Mouse (Mus musculus): ENCODE measurements around the gene Smim22.

Smim22 gene

DNA sequence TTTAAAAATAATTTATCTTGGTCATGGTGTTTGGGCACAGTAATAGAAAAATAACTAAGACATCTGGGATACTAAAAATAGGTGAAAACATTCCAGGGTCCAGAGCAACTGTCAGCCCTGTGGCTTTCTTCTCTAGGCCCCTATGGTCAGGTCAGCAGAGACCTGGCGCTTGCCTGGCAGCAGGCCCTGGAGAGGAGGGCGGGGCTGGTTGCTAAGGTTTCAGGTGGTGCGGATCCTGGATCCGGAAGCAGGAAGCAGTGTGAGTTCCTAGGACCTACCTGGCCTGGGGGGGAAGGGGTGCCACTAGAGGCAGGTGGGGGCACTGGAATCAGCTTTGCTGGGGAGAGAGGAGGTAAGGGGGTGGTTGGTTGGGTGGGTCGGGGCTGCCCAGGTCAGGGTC, at the start of gene Smim22:
Gene Smim22, plus strand, starts transcription at position 222 of the 400 bp plus-strand sequence.
- peak; percentile 14 for DNase-seq (ENCODE audit: extremely low spot score)

DNA sequence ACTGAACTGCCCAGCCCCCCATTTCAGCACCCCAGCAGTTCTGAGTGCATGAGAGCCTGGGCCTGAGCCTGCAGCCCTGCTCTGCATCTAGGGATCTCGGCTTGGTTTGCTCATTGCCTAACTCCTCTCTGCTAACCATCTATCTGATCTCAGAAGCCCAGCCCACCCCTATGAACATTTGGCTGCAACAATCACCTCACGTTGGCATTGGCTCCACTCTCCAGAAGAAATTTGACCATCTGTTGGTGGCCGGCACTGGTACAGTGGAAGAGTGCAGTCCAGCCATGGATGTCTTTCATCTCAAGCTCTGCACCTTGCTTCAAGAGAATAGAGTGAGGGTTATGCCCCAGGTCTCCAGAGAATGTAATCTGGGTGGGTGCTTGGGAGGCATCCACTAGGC, 49.6 kb upstream of the Smim22 start:
- DNase-seq (ENCODE audit: extremely low spot score) = no peak

DNA sequence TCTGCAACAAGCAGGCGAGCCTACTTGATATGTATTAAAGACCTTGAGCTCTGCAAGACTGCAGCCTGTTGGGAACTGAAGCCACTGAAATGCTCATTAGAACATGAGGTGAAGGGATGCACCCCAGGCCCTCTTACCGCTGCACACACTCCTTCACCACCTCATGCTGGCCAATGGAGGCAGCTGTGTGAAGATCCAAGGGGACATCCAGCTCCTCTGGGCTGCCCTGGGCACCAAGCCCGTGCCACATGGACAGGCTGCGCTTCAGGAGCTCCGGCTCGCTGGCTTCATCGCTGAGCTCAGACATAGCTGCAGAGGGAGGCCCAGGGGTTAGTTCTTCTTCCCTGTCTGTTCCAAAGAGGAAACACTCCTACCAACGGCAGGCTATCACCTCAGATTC, 46.8 kb upstream of the Smim22 start:
- DNase-seq (ENCODE audit: extremely low spot score) = no peak

DNA sequence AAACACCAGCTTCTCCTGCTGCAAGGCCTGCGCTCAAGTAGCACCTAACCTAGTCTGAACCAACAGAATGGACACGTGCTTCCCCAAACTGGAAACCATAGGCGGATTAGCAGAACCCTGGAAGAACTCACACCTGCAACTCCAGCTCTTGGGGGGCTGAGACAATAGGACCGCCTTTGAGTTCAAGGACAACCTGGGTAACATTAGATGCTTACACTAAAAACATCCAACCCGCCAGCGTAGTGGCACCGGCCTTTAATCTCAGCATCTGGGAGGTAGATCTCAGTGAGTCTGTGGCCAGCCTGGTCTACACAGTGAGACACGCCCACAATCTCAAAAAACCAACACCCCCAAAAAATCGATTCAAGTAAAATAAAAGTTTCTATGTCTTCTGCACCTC, 43.7 kb upstream of the Smim22 start:
- DNase-seq (ENCODE audit: extremely low spot score) = no peak

DNA sequence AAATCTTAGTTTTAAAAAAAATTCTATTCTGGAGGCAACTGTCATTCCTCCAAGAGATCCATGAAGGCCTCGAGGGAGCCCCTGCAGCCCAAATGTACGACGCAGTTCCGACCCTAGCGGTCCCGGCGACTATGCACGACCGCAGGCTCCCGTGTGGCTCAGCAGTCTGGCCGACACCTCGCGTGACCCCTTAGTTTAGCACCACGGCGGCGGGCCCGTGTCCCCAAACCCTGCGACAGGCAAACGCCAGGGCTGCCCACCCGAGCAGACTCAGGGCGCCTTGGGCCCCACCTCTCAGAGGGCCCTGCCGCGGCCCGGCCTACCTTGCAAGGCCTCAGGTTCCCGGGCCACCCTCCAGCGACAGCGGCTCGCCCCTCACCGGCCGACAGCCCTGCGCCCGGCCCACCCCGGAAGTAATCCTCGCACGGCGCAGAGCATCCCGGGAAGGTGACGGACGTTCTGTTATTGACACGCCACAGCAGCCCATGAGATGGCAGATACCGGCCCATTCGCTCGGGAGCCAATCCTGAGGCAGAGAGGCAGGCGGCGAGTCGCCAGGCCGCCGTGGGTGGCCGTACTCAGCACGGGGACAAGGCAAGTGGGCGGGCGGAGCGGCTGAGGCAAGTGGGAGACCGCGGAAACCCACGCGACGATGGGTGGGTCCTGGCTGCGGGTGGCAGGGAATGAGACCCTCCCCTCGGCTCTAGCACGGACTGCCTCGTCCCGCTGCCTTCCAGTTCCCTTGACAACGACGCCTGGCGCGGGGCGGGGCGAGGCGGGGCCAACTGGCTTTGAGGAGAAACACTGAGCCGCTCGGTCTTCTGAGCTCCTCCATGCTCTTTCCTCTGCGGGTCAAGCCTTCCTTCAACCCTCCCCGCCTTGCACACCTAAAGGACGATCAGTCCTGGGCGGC, 43.0 kb upstream of the Smim22 start, which contains the start of gene Anks3:
Gene Anks3, minus strand, starts transcription at position 409 of the 913 bp plus-strand sequence.
- DNase-seq (ENCODE audit: extremely low spot score) = peak; percentile 94

DNA sequence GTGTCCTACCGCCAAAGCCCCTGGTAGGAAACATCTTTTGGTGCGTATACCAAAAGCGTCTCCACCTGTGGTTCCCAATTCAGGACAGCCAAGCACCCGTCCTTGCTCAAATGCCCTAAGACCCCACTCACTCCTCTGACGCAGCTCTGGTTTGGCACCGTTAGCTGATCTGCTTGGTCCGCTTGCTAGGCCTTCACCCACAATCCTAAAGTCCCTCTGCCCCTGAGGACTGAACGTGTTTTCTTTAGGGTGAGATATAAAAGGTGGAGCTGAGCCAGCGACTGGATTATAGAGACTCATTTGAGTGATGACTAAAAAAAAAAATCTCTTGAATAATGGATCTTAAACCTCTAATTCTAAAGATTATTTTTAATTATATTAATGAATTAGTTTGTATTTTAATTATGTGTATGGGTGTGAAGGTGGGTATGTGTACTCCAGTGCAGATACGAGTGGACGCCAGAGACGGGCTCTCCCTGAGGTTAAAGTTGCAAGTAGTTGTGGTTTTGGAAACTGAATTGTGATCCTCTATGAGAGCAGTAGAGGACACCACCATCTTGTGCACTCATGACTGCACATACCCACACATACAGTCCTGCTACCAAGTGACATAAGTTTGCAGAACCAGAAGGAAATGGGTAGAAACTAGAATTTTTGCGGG, 42.2 kb upstream of the Smim22 start:
- DNase-seq (ENCODE audit: extremely low spot score) = no peak

DNA sequence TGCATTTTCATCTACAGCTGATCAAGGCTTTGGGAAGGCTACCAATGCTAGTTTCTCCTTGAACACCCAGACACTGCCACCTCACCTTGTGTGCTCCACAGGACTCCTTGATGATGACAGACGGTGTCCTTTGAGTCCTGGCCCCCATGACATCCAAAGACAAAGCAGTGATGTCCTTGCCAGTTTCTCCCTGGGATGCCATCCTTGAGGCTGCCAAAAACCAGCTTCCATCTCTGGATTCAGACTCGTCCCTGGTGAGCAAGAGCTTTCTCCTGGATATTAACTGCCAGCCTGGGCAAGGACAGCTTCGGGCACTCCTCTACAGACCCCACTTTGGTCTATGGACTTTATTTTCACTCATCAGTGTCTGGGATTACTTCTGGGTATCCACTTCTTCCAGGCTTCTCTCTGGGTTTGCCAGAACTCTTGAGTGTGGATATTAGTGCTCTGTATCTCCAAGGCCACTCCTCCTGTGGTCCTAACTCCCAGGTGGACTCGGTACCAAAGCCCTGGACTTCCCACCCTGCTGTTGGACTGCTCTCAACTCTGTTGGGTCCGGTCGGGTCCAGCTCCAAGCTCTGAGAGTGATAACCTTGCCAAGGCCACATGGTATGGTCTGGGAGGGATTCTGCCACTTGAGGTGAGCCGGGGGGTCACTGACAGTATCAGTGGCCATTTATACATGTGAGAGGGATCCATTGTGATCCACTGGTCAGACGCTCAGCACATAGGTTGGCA, 41.5 kb upstream of the Smim22 start:
- DNase-seq (ENCODE audit: extremely low spot score) = no peak

DNA sequence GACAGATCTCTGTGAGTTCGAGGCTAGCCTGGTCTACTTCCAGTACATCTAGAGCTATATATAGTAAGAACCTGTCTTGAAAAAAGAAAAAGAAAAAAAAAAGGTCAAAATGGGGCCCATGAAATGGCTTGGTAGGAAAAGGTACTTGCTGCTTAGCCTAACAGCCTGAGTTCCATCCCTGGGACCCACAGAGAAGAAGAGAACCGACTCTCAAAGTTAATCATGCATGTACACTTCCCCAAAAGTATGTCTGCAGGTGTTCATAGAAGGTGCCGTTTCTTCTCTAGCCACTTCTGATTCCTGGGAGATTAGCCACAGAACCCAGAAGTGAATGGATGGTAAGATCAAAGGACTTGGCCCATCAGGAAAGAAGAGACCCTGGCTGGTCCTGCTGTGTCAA, 38.7 kb upstream of the Smim22 start:
- no peak for DNase-seq (ENCODE audit: extremely low spot score)

DNA sequence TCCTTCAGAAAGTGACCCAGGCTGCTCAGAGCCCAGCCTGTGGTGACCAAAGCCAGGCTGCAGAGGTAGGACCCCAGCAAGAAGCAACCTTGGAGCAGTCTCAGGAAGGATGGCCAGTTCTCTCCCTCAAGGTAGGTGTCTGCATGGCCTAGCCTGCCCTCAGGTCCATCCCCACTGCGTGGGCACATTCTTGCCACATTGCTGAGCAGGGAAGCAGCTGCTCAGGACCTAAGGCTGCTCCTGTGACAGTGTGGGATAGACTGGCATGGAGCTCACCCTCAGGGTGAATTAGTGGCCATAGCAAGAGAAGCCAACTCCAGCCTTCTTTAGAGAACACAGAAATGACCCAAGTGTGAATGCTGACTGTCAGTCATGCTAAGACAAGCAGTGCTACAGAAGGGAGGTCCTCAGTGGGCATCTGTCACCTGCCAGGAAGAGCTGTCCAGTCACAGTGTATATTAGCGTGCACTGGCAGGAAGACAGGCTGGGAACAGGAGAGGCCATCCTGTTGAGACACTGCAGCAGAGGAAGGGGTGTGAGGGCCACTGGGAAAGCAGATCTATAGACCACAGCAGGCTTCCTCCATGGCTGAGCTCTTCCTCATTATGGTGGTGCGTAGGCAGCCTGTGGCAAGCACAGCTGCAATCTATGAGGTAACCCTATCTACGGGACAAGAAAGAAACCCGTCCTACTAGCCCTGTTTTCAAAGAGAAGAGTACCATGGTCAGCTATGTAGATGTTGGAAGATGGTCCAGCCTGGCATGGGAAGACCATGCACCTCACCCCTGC, 37.8 kb upstream of the Smim22 start:
- DNase-seq (ENCODE audit: extremely low spot score) = no peak

DNA sequence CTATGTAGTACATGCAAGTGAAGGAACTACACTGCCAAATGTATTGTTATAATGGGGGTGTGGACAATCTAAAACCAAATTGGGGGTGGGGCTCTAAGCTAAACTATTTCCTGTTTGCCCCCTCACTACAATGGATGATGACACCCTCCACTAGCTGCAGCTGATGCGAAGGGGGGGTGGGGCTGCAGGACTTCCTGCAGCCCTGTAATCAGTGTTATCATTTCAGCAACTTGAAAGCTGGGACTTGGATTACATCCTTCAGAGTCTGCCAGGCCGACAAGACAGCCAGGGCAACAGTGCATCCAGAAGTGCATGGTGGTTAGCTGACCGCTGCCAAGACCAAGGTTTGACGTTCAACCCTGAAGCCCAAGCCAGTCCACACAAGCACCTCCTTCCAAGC, 35.5 kb upstream of the Smim22 start:
- DNase-seq (ENCODE audit: extremely low spot score) = no peak

DNA sequence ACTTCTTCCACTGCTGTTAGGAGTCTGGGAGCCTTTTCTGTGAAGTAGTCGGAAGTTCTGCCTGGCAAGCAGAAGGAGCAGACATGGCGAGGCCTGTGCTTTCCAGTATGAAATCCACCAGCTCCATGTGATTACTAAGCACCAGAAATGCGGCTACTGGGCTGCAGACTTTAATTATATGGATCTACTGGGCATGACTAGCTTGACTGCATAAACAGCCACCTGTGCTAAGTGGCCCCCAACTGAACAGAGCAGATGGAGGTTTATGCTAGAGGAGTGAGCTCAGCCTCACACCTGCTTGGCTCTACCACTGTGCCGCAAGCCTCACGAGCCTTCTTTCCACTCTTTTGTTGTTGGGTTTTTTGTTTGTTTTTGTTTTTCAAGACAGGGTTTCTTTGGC, 32.6 kb upstream of the Smim22 start:
- DNase-seq (ENCODE audit: extremely low spot score) = no peak

DNA sequence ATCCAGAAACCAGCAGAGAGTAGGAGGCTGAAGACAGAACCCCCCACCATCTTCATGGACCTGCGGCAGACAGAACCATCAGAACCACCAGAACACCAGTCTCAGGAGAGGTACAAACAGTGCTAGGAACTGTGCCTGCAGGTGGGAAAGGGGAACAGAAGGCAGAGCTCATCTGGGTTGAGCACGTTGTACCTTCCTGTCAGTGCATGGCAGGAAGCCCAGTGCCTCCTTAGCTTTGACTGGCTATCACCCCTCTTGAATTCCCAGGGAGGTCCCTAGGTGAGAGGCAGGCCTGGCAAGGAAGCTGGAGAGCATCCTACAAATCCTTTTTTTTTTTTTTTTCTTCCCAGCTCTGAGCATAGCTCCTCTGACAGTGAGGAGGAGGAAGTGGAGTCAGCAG, 30.9 kb upstream of the Smim22 start:
- DNase-seq (ENCODE audit: extremely low spot score) = no peak

DNA sequence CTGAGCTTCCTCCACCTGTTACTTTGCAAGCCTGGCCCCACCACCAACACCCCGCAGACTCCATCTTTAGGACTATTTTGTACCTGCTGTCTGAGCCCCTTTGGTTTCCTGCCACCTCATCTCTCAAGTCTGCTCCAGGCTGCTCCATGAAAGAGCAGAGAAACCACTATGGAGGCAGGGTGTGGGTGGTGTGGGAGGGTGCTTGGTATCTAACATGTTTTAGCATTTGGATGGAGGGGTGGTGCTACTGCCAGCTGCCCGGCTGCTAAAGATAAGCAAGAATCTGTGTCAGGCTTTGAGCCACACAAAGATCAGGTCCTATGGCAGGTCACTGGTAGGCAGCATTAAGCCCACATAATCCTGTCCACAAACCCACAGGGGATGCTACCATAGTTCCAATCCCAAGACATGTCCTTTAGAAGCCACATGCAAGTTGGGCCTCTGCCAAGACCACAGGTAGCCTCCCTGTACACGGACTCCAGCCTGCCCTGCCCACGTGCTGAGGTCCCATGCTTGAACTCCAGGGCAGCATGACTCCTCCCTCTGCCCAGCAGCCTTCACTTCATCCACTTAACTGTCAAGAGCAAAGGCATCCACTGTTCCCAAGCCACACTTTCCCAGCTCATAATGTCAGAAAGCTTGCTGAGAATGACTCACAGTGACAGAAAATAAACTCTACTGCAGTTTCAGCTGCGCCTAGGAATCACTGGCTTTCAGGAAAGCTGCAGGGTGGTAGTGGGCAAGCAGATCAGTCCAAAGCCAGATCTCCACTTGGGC, 28.6 kb upstream of the Smim22 start:
- DNase-seq (ENCODE audit: extremely low spot score) = no peak

DNA sequence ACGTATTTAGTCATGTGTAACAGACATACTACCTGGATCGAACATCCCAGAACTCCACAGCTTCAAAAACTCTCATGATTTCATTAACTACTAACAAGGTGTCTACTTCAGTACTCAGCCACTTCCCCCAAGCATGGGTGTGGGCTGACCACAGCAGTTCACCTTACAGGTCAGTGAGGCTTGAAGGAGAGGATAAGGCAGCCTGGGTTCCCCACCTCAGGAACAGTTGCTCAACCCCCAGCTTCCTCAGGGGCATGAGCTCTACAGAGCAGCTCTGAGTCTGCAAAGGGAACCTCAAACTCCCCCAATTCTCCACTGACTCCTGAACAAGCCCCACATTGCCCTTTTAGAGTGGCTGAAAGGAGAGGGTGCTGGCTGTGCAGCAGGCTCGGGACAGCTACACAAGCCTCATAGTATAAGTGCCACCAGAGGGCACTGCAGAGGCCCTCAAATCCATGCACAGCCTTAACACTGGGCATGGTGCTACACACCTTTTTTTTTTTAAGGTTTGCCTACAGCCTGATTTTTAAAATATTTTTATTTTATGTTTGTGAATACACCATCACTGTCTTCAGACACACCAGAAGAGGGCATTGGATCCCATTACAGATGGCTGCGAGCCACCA, 27.2 kb upstream of the Smim22 start:
- DNase-seq (ENCODE audit: extremely low spot score) = peak; percentile 29

DNA sequence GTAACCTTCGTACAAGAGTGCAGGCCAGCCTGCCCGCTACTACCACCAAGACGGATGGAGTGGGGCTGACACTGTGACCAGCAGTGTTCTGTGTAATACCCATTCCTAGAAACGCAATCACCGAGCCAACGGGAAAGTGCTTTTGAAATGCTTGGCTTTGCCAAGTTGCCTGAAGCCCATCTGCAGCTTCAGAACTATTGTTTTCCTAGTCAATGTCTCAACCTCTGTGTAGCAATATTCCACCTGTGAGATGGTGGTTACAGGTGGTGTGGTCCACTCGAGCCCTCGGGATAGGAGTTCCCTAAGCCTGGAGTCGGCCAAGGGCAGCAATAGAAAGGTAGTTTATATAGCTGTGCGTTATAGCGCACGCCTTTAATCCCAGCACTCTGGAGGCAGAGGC, 22.4 kb upstream of the Smim22 start:
- DNase-seq (ENCODE audit: extremely low spot score) = no peak

DNA sequence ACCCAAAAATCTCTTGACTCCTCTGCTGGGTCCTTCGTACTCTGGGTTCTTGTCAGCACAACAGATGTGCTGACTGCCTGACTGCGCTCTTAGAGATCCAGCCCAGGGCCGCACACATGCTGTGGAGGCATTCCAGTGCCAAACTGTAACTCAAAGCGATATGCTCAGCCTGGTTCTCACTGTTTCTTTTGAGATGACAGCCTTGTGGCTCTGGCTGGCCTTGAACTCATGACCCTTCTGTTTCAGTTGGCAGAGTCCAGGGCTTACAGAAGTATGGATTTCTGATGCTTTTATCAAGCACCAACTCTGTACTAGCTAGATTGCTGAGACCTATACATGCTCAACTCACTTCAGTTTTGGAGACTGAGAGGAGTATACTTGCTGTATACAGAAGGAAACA, 13.8 kb upstream of the Smim22 start:
- DNase-seq (ENCODE audit: extremely low spot score) = no peak

DNA sequence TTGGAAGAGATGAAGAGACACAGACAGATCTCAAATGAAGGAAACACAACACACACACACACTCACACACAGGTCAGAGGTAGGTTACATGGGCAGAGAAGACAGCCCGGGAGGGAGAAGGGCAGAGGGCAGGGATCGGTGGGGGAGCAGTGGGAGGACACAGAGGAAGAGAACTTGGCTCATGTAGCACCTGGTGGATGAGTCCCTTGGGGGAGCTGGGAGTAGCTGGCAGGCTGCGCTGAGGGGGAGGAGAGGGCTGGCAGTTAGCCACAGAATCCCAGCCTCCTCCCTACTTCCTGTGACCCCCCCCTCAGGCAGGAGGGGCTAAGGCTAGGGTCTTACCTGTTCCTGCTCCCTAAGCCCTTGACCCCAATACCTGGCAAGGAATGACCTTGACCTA, 9.5 kb upstream of the Smim22 start, which contains the start of gene Sept12:
Gene Sept12, minus strand, starts transcription at position 300 of the 400 bp plus-strand sequence.
- DNase-seq (ENCODE audit: extremely low spot score) = no peak

DNA sequence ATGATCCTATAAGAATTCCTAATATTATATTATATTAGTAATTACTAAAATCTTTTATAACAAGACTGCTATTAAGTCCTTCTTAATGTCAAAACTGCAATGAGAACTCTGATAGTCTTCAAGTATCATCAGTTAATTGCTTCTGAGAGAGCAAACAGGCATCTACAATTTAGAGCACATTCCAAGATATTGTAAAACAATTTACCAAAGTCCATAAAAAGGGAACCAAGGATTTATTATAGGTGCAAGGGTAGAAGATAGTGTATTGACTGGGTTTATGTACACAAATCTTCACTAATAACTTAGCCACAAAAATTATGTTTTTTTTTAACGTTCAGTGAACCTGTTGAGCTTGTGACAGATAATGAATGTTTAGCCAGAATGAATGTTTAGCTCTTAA, 8.1 kb upstream of the Smim22 start:
- DNase-seq (ENCODE audit: extremely low spot score) = no peak

DNA sequence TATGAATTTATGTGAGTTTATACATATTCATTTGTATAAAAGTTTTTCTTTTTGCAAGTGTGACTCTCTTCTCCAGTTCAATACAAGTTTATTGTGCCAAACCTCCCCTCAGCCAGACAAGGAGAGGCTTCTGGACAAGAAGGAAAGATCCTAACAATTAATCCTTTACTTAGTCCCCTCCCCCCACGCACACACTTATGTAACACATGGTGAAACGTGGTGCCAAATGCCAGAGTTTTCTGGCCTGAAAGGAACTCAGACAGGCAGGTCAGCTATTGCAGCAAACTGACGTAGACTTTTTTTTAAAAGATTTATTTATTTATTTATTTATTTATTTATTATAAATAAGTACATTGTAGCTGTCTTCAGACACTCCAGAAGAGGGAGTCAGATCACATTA, 6.5 kb upstream of the Smim22 start:
- no peak for DNase-seq (ENCODE audit: extremely low spot score)

DNA sequence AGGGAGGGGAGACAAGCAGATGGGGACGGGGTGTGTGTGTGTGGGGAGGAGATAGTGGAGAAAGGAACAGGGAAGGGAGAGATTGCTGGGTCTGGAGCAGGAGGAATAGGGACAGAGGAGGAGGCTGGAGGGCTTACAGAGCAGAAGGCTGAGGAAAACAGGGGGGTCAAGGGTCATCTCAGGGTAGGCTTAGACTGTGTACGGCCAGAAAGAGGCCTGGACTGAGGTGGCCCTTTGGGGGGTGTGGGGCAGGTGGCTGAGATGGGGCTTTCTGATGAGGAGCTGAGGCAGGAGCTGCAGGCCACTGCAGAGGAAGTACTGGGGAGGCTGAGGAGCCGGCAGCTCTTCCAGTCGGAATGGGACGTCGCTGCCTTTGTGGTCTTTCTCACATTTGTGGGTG, 404 bp downstream of the Smim22 start:
- no peak for DNase-seq (ENCODE audit: extremely low spot score)
